Mouse (Mus musculus) liver, postnatal 0 days (tissue): Measurements from ENCODE around the gene Inpp4b.

Source experiments
- CTCF ChIP-seq: sonication (generic); IDR thresholded peaks from 2 replicates; pipeline ENCODE4 v1.5.1; 2016; ENCODE audit warnings: antibody characterized with exemption, low read depth
- EP300 ChIP-seq: IDR thresholded peaks from 2 replicates; pipeline ENCODE4 v1.6.1; 2016; ENCODE audit warnings: antibody characterized with exemption, low read depth, mild to moderate bottlenecking

DNA sequence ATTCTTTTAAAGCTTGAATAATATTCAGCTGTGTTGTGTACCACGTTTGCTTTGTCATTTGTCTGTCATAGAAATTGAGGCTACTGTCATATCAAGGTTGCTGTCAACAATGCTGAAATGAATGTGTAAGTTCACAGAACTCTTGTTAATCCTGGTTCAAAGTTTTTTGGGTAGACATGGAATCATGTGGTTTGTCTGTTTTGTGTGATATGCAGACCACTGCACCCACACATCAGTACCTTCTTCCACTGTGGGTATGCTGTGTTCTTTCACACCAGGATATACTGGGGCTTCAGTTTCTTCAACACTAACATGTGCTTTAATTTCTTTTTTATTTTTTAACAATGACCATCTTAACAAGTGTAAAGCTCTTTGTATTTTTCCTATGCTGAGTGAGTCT is 220.0 kb downstream of the Inpp4b start:
- TF ChIP-seq CTCF (no peak), EP300 (no peak)
